ENCODE assay signal across 9 mouse cellular contexts in the genomic region with DNA sequence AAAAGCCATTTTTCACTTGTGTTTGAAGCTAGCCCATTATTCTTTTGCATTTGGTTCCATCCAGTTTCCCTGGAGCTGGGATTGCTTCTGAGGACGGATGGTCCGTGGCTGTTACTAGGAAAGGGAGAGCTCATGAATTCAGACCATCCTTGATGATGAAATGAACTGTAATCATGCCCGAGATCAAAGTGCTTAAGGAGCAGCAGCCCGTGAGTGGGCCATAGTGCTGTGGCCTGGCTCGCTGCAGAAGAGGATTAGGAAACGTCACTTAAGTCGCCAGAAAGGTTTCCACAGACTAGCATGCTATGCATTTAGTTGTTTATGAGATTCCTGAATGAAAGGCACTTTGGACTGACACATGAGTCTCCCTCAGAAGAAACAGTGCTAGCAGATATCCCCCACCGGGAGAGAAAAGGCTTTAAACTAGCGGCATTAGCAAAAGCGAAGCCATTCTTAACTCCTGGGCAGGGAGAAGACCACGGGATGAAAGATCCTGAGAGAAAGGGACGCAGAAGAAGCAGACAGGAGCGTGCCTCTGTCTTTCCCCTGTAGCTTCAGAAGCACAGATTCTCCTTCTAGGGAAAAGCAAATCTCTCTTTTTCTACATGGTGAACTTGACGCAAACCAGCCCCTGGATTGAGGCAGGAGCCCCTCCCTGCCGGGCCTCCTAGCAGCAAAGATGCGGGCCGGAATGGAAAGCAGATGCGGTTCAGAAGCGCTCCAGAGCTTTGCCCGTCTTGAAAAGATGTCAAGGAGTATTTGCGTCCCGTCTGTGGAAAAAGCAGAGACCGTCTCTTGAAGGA.
DNase-seq lines count a peak whose midpoint lies in the region; ATAC-seq and TF ChIP-seq lines count a peak whose summit lies in the region.
"Had no signal": no experiment of that assay in that cellular context is flagged by ENCODE, and none has a peak within 500 bp of the region (broad histone marks: within the 10 kb centered on the region; RNA-seq: fewer than 3 reads in every experiment).

No protein-coding gene starts in this region.

- no peak for DNase-seq in kidney, adult 2 months
- DNase-seq in forebrain, embryonic 11.5 days (ENCODE audit: low spot score), result peak; percentile 54
- DNase-seq in retina, postnatal 1 day, result peak; percentile 56
- DNase-seq in gastrocnemius, postnatal 4 days (ENCODE audit: low spot score in 2 of 2), result no peak
- DNase-seq in layer of hippocampus, postnatal 25 days (ENCODE audit: extremely low spot score in 1 of 2, low spot score in 1 of 2), result no peak
- DNase-seq in gastrocnemius, postnatal 14 days, result no peak
- DNase-seq: thymus, adult 2 months had no signal

- H3K27me3 ChIP-seq in kidney, embryonic 15.5 days, result peaks cover 36% of the 10 kb centered on the region
- H3K27me3 ChIP-seq in kidney, adult 2 months (replicated peaks; ENCODE audit: control insufficient read depth, insufficient read depth, low read length), result no peaks in the 10 kb centered on the region
- H3K27me3 ChIP-seq in forebrain, embryonic 11.5 days (ENCODE audit: control insufficient read depth, insufficient read depth, low read length), result no peaks in the 10 kb centered on the region
- peaks cover 8% of the 10 kb centered on the region for H3K27me3 ChIP-seq in limb, embryonic 12.5 days

- no peak for ATAC-seq in kidney, embryonic 15.5 days (replicated peaks; ENCODE audit: low FRiP score)
- ATAC-seq in forebrain, embryonic 11.5 days (replicated peaks; ENCODE audit: low FRiP score), result peak; percentile 36; the same call in 1 of the 2 replicates
- ATAC-seq in limb, embryonic 12.5 days (ENCODE audit: insufficient number of reproducible peaks, insufficient read depth, low FRiP score, low TSS enrichment, low read depth), result no peak

- no peaks in the 10 kb centered on the region for H3K9me3 ChIP-seq in kidney, embryonic 15.5 days (replicated peaks)
- H3K9me3 ChIP-seq in forebrain, embryonic 11.5 days (ENCODE audit: control insufficient read depth, low read length), result no peaks in the 10 kb centered on the region
- peaks cover 4% of the 10 kb centered on the region; the same call in 1 of the 2 replicates for H3K9me3 ChIP-seq in limb, embryonic 12.5 days

- H3K4me1 ChIP-seq in kidney, embryonic 15.5 days, result peaks cover 11% of the 10 kb centered on the region
- H3K4me1 ChIP-seq in kidney, adult 2 months (ENCODE audit: control insufficient read depth, insufficient read depth, low read length), result no peaks in the 10 kb centered on the region
- peaks cover 16% of the 10 kb centered on the region for H3K4me1 ChIP-seq in forebrain, embryonic 11.5 days (replicated peaks; ENCODE audit: control insufficient read depth, insufficient read depth, low read length)
- H3K4me1 ChIP-seq in limb, embryonic 12.5 days (replicated peaks), result peaks cover 14% of the 10 kb centered on the region

- TF ChIP-seq POLR2A in kidney, adult 2 months (IDR thresholded peaks at IDR 0.05; ENCODE audit: low read depth, low read length), result no peak

- TF ChIP-seq CTCF in kidney, adult 2 months (conservative IDR thresholded peaks at IDR 0.05; ENCODE audit: insufficient read depth, insufficient read length, low read depth, low read length), result no peak

- peak overlapping the region; percentile 51 for H3K4me2 ChIP-seq in kidney, embryonic 15.5 days
- H3K4me2 ChIP-seq in forebrain, embryonic 11.5 days (ENCODE audit: low read depth, low read length, severe bottlenecking), result peak overlapping the region; percentile 48
- peak overlapping the region; percentile 58 for H3K4me2 ChIP-seq in limb, embryonic 12.5 days

- intact Hi-C loops in gastrocnemius, postnatal 14 days (cut with DNase I; ENCODE audit: low total_unique reads), result no loop called here

- 25% methylated on average over 23 of the region's 23 CpGs for WGBS in kidney, embryonic 15.5 days
- WGBS in kidney, adult 2 months, result 24% methylated on average over 23 of the region's 23 CpGs
- WGBS in forebrain, embryonic 11.5 days, result 7% methylated on average over 23 of the region's 23 CpGs
- 6% methylated on average over 23 of the region's 23 CpGs for WGBS in limb, embryonic 12.5 days

- no peak overlapping the region for H3K9ac ChIP-seq in kidney, embryonic 15.5 days
- peak overlapping the region; percentile 47 for H3K9ac ChIP-seq in forebrain, embryonic 11.5 days (ENCODE audit: low read length)
- no peak overlapping the region for H3K9ac ChIP-seq in limb, embryonic 12.5 days (replicated peaks)

- peak overlapping the region; percentile 15 for H3K4me3 ChIP-seq in kidney, embryonic 15.5 days (replicated peaks)
- no peak overlapping the region for H3K4me3 ChIP-seq in kidney, adult 2 months (ENCODE audit: insufficient read depth, low read depth, low read length)
- peak overlapping the region; percentile 8; the same call in 1 of the 2 replicates for H3K4me3 ChIP-seq in forebrain, embryonic 11.5 days (ENCODE audit: low read depth, low read length)
- peak overlapping the region; percentile 25 for H3K4me3 ChIP-seq in limb, embryonic 12.5 days (replicated peaks)

- no peaks in the 10 kb centered on the region for H3K36me3 ChIP-seq in kidney, embryonic 15.5 days
- H3K36me3 ChIP-seq in kidney, adult 2 months (ENCODE audit: control insufficient read depth, insufficient read depth, low read length), result no peaks in the 10 kb centered on the region
- no peaks in the 10 kb centered on the region for H3K36me3 ChIP-seq in forebrain, embryonic 11.5 days (ENCODE audit: control insufficient read depth, insufficient read depth, low read length)
- H3K36me3 ChIP-seq in limb, embryonic 12.5 days, result no peaks in the 10 kb centered on the region

- no peak overlapping the region for H3K27ac ChIP-seq in kidney, embryonic 15.5 days
- H3K27ac ChIP-seq in kidney, adult 2 months (ENCODE audit: insufficient read depth, low read depth, low read length), result no peak overlapping the region
- H3K27ac ChIP-seq in forebrain, embryonic 11.5 days (ENCODE audit: low read depth, low read length), result no peak overlapping the region
- no peak overlapping the region for H3K27ac ChIP-seq in limb, embryonic 12.5 days

Comparison
In these comparisons a context has a peak if more than half of its experiments do, and no peak if none do; other contexts are left out.
1. DNase-seq: peak in forebrain, embryonic 11.5 days (single experiment) and retina, postnatal 1 day (single experiment); none in kidney, adult 2 months (single experiment), gastrocnemius, postnatal 4 days (0 of 2), layer of hippocampus, postnatal 25 days (0 of 2) and gastrocnemius, postnatal 14 days (single experiment).
2. Peak in every context shown above with its lines, with median percentiles within 50 percentile points of each other: H3K4me2 ChIP-seq.